Mouse (Mus musculus): ENCODE results near the gene Hpdl.
A peak's percentile ranks its signal among the peaks of the same experiment; 100 is the strongest.
"Not testable (repeated sequence)": the region's sequence is repeated elsewhere in the genome, so short reads cannot be mapped to it uniquely, and the experiment has no call there.

Gene Hpdl

GRCm38 (mm10) chr4:116821694-116822016, at the start of gene Hpdl:
Hpdl (minus strand) TSS chr4:116821707.
- DNase-seq (ENCODE audit: low read depth in 2 of 2, low spot score in 2 of 2), result no peak

DNA sequence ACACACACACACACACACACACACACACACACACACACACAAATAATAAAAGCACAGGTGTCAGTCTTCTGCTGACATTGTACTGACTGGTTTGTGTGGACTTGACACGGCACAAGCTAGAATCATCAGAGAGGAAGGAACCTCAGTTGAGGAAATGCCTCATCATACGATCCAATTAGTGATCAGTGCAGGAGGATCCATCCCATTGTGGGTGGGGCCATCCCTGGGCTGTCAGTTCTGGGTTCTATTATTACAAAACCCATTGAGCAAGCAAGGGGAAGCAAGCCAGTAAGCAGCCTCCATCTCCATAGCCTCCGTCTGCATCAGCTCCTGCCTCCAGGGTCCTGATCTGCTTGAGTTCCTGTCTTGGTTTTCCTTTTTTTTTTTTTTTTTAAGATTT, 48.4 kb upstream of the Hpdl start:
- DNase-seq (ENCODE audit: low read depth in 2 of 2, low spot score in 2 of 2), result no peak

DNA sequence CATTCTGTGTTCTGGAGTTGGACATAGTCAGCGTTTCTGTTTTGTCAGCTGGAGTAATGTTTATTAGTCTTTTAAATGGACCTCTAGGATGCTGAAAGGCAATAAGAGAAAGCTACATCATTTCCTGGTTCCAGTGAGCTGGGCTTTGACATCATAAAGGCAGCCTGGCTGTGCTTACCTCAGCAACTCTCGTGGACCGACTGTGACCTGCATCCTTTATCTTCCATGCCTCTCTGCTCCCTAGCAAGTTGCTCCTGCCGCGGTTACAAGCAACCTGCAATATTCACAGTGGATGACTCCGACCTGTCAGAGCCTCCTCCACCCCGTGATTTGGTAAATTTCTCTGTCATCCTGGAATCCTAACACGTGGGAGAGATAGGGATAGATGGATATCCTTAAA, 40.5 kb upstream of the Hpdl start:
- DNase-seq (ENCODE audit: low read depth in 2 of 2, low spot score in 2 of 2), result no peak

DNA sequence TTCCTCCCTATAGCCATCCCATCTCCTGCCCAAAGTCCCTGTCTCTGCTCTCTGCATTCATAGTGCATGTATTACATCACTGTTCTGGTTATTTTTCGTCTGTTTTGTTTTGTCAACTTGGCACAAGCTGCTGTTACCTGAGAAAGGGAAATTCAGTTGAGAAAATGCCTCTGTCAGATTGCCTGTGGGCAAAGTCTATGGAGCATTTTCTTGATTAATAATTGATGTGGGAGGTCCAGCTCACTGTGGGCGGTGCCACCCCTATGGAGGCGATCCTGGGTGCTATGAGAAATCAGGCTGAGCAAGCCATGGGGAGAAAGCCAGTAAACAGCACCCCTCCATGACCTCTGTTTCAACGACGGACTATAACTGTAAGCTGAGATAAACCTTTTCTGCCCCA, 38.2 kb upstream of the Hpdl start:
- DNase-seq (ENCODE audit: low read depth in 2 of 2, low spot score in 2 of 2), result no peak

GRCm38 (mm10) chr4:116857203-116857602, 35.7 kb upstream of the Hpdl start:
- DNase-seq (ENCODE audit: low read depth in 2 of 2, low spot score in 2 of 2), result no peak

DNA sequence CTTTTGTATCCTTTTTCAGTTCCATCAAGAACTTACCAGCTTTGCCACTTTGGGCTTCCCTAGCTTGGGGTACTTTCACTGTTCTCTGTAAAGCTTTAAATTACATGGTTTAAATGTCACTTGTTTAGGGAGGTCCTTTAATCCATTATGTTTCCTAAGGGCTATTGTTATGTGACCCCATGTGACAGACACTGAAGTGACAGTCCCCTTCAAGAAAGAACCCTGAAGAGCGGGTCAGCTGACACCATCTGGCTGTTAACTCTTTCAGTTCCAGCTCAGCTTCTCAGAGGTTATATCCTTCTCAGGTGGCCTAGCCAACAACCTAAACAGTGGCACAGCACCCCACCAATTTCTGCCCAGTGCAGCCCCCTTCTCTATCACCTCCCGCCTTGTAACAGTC, 32.8 kb upstream of the Hpdl start:
- DNase-seq (ENCODE audit: low read depth in 2 of 2, low spot score in 2 of 2), result no peak

DNA sequence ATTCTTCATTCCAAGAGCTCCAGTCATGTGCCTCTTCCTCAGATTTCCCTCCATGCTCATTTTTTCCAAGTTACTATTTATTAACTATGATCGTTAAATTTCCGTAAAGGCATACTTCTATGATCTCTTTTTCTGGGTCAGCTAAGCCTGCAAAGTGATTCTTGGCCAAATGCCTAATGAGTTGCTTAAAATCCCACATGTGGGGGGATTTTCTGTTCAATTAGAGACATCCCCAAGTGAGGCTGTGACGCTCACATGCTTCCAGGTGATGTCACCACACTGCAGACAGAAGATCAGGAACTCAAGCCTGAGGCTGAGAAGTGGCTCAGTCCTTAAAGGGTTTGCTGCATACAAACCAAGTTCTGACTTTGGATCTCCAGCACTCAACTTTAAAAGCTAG, 28.4 kb upstream of the Hpdl start:
- no peak for DNase-seq (ENCODE audit: low read depth in 2 of 2, low spot score in 2 of 2)

- no peak for DNase-seq (ENCODE audit: low read depth in 2 of 2, low spot score in 2 of 2)
Observed at GRCm38 (mm10) chr4:116844324-116844723, 22.8 kb upstream of the Hpdl start.

- DNase-seq (ENCODE audit: low read depth in 2 of 2, low spot score in 2 of 2), result no peak
Observed at GRCm38 (mm10) chr4:116840841-116841240, 19.3 kb upstream of the Hpdl start.

GRCm38 (mm10) chr4:116840096-116840495, 18.6 kb upstream of the Hpdl start:
- DNase-seq (ENCODE audit: low read depth in 2 of 2, low spot score in 2 of 2), result not testable (repeated sequence)

GRCm38 (mm10) chr4:116838999-116839398, 17.5 kb upstream of the Hpdl start:
- DNase-seq (ENCODE audit: low read depth in 2 of 2, low spot score in 2 of 2), result no peak

DNA sequence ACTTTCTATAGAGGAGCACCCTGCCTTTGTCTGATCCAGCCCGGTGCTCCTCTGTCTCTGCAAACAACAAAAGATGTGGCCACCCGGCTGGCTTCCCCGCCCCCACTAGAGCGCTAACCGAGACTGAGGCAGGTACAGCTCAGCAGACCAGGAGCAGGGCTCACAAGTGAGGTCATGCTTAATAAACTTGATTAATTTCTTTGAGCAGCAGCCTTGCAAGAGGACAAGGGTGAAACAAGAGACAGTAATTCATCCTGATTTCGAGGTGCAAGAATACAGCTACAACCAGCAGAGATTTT, 8.5 kb upstream of the Hpdl start:
- DNase-seq (ENCODE audit: low read depth in 2 of 2, low spot score in 2 of 2), result no peak

- DNase-seq (ENCODE audit: low read depth in 2 of 2, low spot score in 2 of 2), result no peak
Observed at GRCm38 (mm10) chr4:116829364-116830069, 8.0 kb upstream of the Hpdl start.

GRCm38 (mm10) chr4:116827819-116828218, 6.3 kb upstream of the Hpdl start:
- DNase-seq (ENCODE audit: low read depth in 2 of 2, low spot score in 2 of 2), result peak; percentile 20 to 34

- DNase-seq (ENCODE audit: low read depth in 2 of 2, low spot score in 2 of 2), result peak; percentile 51 to 60
Observed at GRCm38 (mm10) chr4:116824541-116825004, 3.1 kb upstream of the Hpdl start.

DNA sequence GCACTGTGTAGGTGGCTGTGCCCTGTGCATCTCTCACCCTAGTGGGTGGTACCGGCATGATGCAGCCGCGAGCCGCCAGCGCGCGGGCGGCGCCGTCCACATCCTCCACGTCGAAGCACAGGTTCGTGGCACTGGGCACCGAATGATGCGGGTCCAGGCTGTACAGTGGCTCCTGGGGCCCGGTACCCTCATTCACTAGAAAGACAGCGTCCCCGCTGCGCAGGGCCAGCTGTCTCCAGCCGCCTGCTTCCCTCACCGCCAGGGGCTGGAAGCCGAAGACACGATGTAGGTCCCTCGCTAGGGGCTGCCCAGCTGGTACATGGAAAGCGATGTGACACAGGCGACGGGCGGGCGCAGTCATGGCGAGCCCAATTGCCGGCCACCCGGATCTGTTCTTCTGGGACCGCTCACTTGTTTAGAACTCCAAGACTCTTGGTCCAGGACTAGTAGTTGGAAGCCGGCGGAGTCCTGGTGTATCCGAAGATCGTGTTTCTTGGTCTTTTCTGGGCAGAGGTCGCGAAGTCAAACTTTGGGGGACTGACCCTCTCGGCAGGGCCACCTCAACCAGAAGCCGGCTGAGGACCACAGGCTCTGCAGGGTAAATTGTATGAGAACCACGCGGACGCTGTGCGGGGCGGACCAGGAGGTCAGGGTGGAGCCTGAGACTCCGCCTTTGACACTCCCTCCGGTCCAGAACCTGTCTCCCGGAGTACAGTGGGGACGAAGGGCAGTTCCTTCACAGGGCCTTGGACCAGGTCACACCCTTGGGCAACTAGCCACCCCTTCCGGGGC, 409 bp downstream of the Hpdl start:
- peak; percentile 31 to 38 for DNase-seq (ENCODE audit: low read depth in 2 of 2, low spot score in 2 of 2)

GRCm38 (mm10) chr4:116819968-116820901, 1.3 kb downstream of the Hpdl start:
- DNase-seq (ENCODE audit: low read depth in 2 of 2, low spot score in 2 of 2), result no peak

DNA sequence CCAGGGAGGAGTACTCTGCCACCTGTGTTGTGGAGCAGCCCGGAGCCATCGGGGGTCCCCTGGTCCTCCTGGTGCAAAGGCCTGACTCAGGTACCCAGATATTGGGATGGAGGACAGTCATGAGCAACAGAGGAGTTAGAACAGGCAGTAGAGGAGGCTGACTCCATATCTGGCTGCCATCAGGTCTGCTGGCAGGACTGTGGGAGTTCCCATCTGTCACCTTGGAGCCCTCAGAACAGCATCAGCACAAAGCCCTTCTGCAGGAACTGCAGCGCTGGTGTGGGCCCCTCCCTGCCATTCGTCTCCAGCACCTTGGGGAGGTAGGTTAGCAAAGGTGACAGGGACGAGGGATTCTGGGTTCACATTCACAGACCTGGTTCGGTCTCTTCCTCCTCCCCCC, 4.0 kb downstream of the Hpdl start:
- no peak for DNase-seq (ENCODE audit: low read depth in 2 of 2, low spot score in 2 of 2)

GRCm38 (mm10) chr4:116815276-116815675, 6.2 kb downstream of the Hpdl start:
- DNase-seq (ENCODE audit: low read depth in 2 of 2, low spot score in 2 of 2), result no peak

GRCm38 (mm10) chr4:116811012-116811411, 10.5 kb downstream of the Hpdl start:
- no peak for DNase-seq (ENCODE audit: low read depth in 2 of 2, low spot score in 2 of 2)

- DNase-seq (ENCODE audit: low read depth in 2 of 2, low spot score in 2 of 2), result peak; percentile 81 to 83
Observed at GRCm38 (mm10) chr4:116807197-116808129, 14.0 kb downstream of the Hpdl start, which contains the start of the genes Toe1 and Mutyh. Toe1 (minus strand) TSS chr4:116807640. Mutyh (plus strand) TSS chr4:116807723.
